Mouse (Mus musculus) CH12.LX (cell line): ENCODE measurements around the gene Slc2a4.
A peak's percentile ranks its signal among the peaks of the same experiment; 100 is the strongest.

Experiments used
- CHD1 ChIP-seq: IDR thresholded peaks from 2 replicates; pipeline ENCODE4 v1.6.1; 2012; ENCODE audit warnings: low read depth, low read length, improper control_type of control experiment, inconsistent platforms
- CTCF ChIP-seq, 2 experiments: IDR thresholded peaks in 1 of 2; conservative IDR thresholded peaks in 1 of 2; 2 replicates each; pipeline ENCODE4 v1.5.1; 2011 to 2012; ENCODE audit warnings: low read depth in 2 of 2, low read length in 2 of 2, improper control_type of control experiment in 1 of 2, inconsistent platforms in 1 of 2, mild to moderate bottlenecking in 1 of 2, moderate library complexity in 1 of 2
- GABPA ChIP-seq: IDR thresholded peaks from 2 replicates; pipeline ENCODE4 v1.6.1; 2012; ENCODE audit warnings: low read depth, low read length, improper control_type of control experiment, inconsistent platforms; ENCODE audit not compliant: insufficient replicate concordance
- HCFC1 ChIP-seq: IDR thresholded peaks from 2 replicates; pipeline ENCODE4 v1.6.1; 2012; ENCODE audit warnings: low read depth, mild to moderate bottlenecking, inconsistent platforms, low read length, improper control_type of control experiment
- JUN ChIP-seq: IDR thresholded peaks from 2 replicates; pipeline ENCODE4 v1.6.1; 2011; ENCODE audit warnings: low read depth, mild to moderate bottlenecking, low read length, improper control_type of control experiment, moderate library complexity; ENCODE audit not compliant: insufficient read depth
- MAZ ChIP-seq: IDR thresholded peaks from 2 replicates; pipeline ENCODE4 v1.6.1; 2012; ENCODE audit warnings: low read depth, mild to moderate bottlenecking, inconsistent platforms, low read length, improper control_type of control experiment, moderate library complexity
- NELFE ChIP-seq: IDR thresholded peaks from 2 replicates; pipeline ENCODE4 v1.6.1; 2011; ENCODE audit warnings: low read depth, low read length, improper control_type of control experiment
- POLR2A ChIP-seq: IDR thresholded peaks from 2 replicates; pipeline ENCODE4 v1.6.1; 2011; ENCODE audit warnings: low read depth, mild to moderate bottlenecking, improper control_type of control experiment, low read length
- RAD21 ChIP-seq: IDR thresholded peaks from 2 replicates; pipeline ENCODE4 v1.6.1; 2011; ENCODE audit warnings: low read depth, mild to moderate bottlenecking, low read length, improper control_type of control experiment, moderate library complexity
- SMC3 ChIP-seq: IDR thresholded peaks from 2 replicates; pipeline ENCODE4 v1.6.1; 2011; ENCODE audit warnings: low read depth, low read length, improper control_type of control experiment
- TCF12 ChIP-seq: IDR thresholded peaks from 2 replicates; pipeline ENCODE4 v1.6.1; 2014; ENCODE audit warnings: low read depth, mild to moderate bottlenecking, inconsistent platforms, low read length, improper control_type of control experiment
- USF2 ChIP-seq: conservative IDR thresholded peaks from 2 replicates; pipeline ENCODE4 v1.6.1; 2011; ENCODE audit warnings: low read depth, low read length, improper control_type of control experiment
- ZMIZ1 ChIP-seq: IDR thresholded peaks from 2 replicates; pipeline ENCODE4 v1.6.1; 2012; ENCODE audit warnings: low read depth, mild to moderate bottlenecking, inconsistent platforms, low read length, improper control_type of control experiment

DNA sequence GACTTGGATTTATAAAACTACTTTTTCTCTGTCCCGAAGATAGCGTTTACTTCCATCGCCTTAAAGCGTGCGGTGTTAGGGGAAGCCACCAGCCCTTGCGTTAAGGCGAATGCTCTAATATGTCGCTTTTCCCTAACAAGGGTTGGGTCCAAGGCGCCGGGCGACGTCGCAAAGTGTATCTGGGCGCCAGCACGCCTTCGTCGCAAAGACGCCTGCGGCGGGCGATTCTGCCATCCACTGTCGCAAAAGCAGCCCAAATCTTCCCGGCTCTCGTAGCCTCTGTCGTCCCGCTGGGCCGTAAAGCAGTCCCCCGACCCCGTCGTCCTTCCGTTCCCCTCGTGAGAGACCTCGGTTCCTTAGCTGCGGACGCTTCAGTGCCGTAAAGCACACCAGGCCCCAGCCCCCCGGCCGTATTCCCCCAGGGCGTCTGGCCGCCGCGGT, 46.6 kb downstream of the Slc2a4 start:
- TF ChIP-seq POLR2A (peak; percentile 60), CHD1 (no peak), CTCF (conservative IDR thresholded peaks at IDR 0.05 in 1 of 2, IDR thresholded peaks at IDR 0.05 in 1 of 2; ENCODE audit: low read depth in 2 of 2, low read length in 2 of 2) (no peak), HCFC1 (peak; percentile 92), MAZ (peak; percentile 95), GABPA (peak; percentile 70; the same call in 1 of the 2 replicates), SMC3 (no peak), NELFE (0 out of 2 replicates have a peak, but pooled peaks have one; percentile 56), USF2 (no peak), RAD21 (no peak), TCF12 (peak; percentile 57; the same call in 1 of the 2 replicates), ZMIZ1 (no peak; the same call in 1 of the 2 replicates), JUN (no peak)
